Mouse (Mus musculus) stomach, postnatal 0 days (tissue): ENCODE measurements at regions not wholly inside any gene's neighbourhood (a gene's known extent, or its start where the extent isn't known, plus 50 kb on each side); places are given as distances from the start of the nearest gene placed in this dataset.

Experiments
- ATAC-seq: fragments of 200-750 bp; cut with Nextera tagmentation; 2 replicates; pipeline ENCODE4 v1.8.0; 2017; ENCODE audit not compliant: low FRiP score, low TSS enrichment
- DNase-seq: peaks from one replicate; pipeline ENCODE4 v3.0.0-alpha.2; 2016; ENCODE audit warnings: low spot score
- H3K27ac ChIP-seq: fragments of 300-500 bp; sonication (generic); replicated peaks from 2 replicates; pipeline ENCODE4 v1.5.1; 2014; ENCODE audit warnings: mild to moderate bottlenecking, control low read depth
- H3K27me3 ChIP-seq: fragments of 300-500 bp; sonication (generic); 2 replicates; pipeline ENCODE4 v1.6.1; 2014; ENCODE audit warnings: low read length; ENCODE audit not compliant: control insufficient read depth, insufficient read depth
- H3K36me3 ChIP-seq: fragments of 300-500 bp; sonication (generic); 2 replicates; pipeline ENCODE4 v1.6.1; 2014; ENCODE audit warnings: low read length, mixed read lengths; ENCODE audit not compliant: control insufficient read depth, insufficient read depth
- H3K4me1 ChIP-seq: fragments of 300-500 bp; sonication (generic); replicated peaks from 2 replicates; pipeline ENCODE4 v1.6.1; 2014; ENCODE audit warnings: antibody characterized with exemption; ENCODE audit not compliant: control insufficient read depth, insufficient read depth
- H3K4me2 ChIP-seq: fragments of 300-500 bp; sonication (generic); replicated peaks from 2 replicates; pipeline ENCODE4 v1.6.1; 2014; ENCODE audit warnings: low read depth, mild to moderate bottlenecking, control low read depth, moderate library complexity
- H3K4me3 ChIP-seq: fragments of 300-500 bp; sonication (generic); 2 replicates; pipeline ENCODE4 v1.5.1; 2014; ENCODE audit warnings: low read depth, low read length, control low read depth
- H3K9ac ChIP-seq: fragments of 300-500 bp; sonication (generic); 2 replicates; pipeline ENCODE4 v1.6.1; 2014; ENCODE audit warnings: mild to moderate bottlenecking, low read length, control low read depth, mixed read lengths
- H3K9me3 ChIP-seq: fragments of 300-500 bp; sonication (generic); 2 replicates; pipeline ENCODE4 v1.6.1; 2016; ENCODE audit warnings: low read length; ENCODE audit not compliant: control insufficient read depth
- CTCF ChIP-seq: IDR thresholded peaks from 2 replicates; pipeline ENCODE4 v1.5.1; 2016; ENCODE audit warnings: antibody characterized with exemption, low read depth, mild to moderate bottlenecking, moderate library complexity
- EP300 ChIP-seq: optimal IDR thresholded peaks from 2 replicates; pipeline ENCODE3; 2016; ENCODE audit warnings: antibody characterized with exemption
- WGBS: fragments of 180-500 bp; shearing (Covaris S2); extraction: QIAGEN DNeasy Blood & Tissue Kit; methylation state at CpG from one replicate; pipeline ENCODE4 v1.1.7; 2014; 5-methylcytosine and 5-hydroxymethylcytosine counted together

DNA sequence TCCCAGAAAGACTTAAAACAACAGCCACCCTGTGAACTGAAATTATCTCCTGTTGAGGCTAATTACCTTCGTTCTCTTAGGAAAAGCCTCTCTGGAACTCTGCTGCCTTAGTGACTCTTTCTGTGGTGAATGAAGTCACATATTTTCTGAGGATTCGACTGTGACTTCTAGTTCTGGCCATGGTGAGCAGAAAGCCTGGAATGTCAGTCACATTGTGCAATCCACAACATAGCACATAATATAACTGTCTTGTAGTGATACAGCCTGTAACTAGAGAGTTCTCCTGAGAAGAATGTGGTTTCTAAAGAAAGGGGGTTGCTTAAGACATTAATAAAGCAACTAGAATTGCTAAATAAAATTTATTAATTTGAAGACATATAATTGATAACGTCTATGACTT lies 342.7 kb downstream of the Fbxo8 start:
- DNase-seq = no peak
- Histone ChIP-seq H3K4me2 (no peak overlapping the region), H3K36me3 (no peaks in the 10 kb centered on the region), H3K27me3 (no peaks in the 10 kb centered on the region), H3K4me1 (no peaks in the 10 kb centered on the region), H3K9me3 (no peaks in the 10 kb centered on the region), H3K27ac (no peak overlapping the region), H3K9ac (no peak overlapping the region), H3K4me3 (no peak overlapping the region)
- ATAC-seq = no peak
- 52% methylated on average over 3 of the region's 3 CpGs for WGBS
- no peak for TF ChIP-seq CTCF
- no peak for TF ChIP-seq EP300

DNA sequence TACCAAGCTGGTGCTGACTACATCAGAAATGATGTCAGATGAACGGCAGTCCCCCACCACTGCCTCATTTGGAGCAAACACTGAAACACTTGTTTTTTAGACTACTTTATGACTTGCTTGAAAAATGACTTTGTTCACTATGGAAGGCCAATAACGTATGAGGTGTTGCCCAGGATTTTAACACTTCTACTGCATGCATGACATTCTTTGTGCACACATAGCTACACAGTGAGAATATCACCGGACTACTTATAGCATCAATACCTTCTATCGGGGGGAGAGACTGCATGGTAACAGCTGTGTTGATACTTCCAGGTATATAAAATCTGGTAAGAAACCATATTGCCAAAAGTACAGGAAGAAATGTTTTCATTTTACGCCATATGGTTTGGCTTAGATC lies 364.5 kb downstream of the Fbxo8 start:
- Histone ChIP-seq H3K27me3 (no peaks in the 10 kb centered on the region), H3K4me1 (no peaks in the 10 kb centered on the region), H3K27ac (no peak overlapping the region), H3K9me3 (no peaks in the 10 kb centered on the region), H3K4me2 (no peak overlapping the region), H3K36me3 (no peaks in the 10 kb centered on the region), H3K9ac (no peak overlapping the region), H3K4me3 (no peak overlapping the region)
- 82% methylated on average over 5 of the region's 5 CpGs for WGBS
- no peak for ATAC-seq
- no peak for DNase-seq
- no peak for TF ChIP-seq CTCF

DNA sequence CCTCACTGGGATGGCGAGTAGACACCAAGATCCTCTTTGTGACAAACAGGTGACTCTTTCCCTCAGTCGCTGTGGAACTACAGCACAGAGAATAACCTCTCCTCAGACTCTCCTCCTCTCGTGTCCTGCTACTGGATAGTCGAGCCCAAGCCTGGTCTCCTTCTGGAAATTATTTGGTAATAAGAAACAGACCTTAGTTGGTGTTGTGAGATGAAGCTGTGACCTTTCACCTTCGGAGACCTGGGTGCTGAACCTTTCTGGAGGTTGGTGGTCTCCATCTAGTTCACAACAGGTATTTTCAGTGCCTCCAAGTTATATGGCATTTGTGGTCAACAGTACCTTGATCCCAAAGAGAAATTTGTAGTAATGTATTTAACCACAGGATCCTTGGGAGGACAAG lies 365.1 kb downstream of the Fbxo8 start:
- no peak overlapping the region for H3K4me3 ChIP-seq
- H3K4me2 ChIP-seq = no peak overlapping the region
- no peak for TF ChIP-seq CTCF
- TF ChIP-seq EP300 = no peak
- no peaks in the 10 kb centered on the region for H3K9me3 ChIP-seq
- H3K9ac ChIP-seq = no peak overlapping the region
- H3K36me3 ChIP-seq = no peaks in the 10 kb centered on the region
- DNase-seq (no peak), ATAC-seq (no peak)
- 87% methylated on average over 5 of the region's 5 CpGs for WGBS
- no peak overlapping the region for H3K27ac ChIP-seq
- no peaks in the 10 kb centered on the region for H3K27me3 ChIP-seq
- no peaks in the 10 kb centered on the region for H3K4me1 ChIP-seq

DNA sequence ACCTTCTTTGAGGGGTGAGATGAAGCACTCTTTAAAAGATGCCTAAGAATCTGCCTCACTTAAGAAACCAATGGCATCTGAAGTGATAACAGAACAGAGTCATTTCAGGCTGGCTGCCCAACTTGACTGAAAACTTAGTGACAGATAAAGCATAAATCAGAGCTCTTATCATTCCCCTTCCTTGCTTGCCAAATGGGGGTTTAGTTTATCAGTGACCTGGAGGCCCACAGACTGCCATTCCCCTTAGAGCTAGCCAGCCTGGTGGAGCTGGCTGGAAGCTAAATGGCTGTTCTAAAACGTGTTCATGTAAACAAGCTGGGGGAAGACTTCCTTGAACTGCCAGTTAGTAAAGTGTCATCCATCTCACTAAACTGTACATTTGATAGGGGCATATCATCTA lies 373.8 kb downstream of the Fbxo8 start:
- Histone ChIP-seq H3K27me3 (no peaks in the 10 kb centered on the region), H3K9me3 (no peaks in the 10 kb centered on the region), H3K4me1 (no peaks in the 10 kb centered on the region), H3K4me2 (no peak overlapping the region), H3K27ac (no peak overlapping the region), H3K36me3 (no peaks in the 10 kb centered on the region), H3K9ac (no peak overlapping the region), H3K4me3 (no peak overlapping the region)
- 8% methylated on average over 1 of the region's 1 CpGs for WGBS
- no peak for ATAC-seq
- TF ChIP-seq CTCF (no peak), EP300 (no peak)
- no peak for DNase-seq

- ATAC-seq (no peak), DNase-seq (no peak)
- Histone ChIP-seq H3K4me1 (no peaks in the 10 kb centered on the region), H3K4me3 (no peak overlapping the region), H3K9me3 (no peaks in the 10 kb centered on the region), H3K27ac (no peak overlapping the region), H3K4me2 (no peak overlapping the region), H3K27me3 (no peaks in the 10 kb centered on the region), H3K9ac (no peak overlapping the region), H3K36me3 (no peaks in the 10 kb centered on the region)
- TF ChIP-seq CTCF = no peak
- no peak for TF ChIP-seq EP300
- 89% methylated on average over 1 of the region's 1 CpGs for WGBS
Observed at GRCm38 (mm10) chr8:56927166-56927565, 376.3 kb downstream of the Fbxo8 start.

- DNase-seq (no peak), ATAC-seq (no peak)
- WGBS = 54% methylated on average over 6 of the region's 6 CpGs
Observed at GRCm38 (mm10) chr8:56929076-56929475, 378.2 kb downstream of the Fbxo8 start.

More at GRCm38 (mm10) chr8:56929076-56929475, 378.2 kb downstream of the Fbxo8 start:
- H3K9ac ChIP-seq = no peak overlapping the region
- H3K4me1 ChIP-seq = no peaks in the 10 kb centered on the region
- H3K27ac ChIP-seq = no peak overlapping the region
- H3K36me3 ChIP-seq = no peaks in the 10 kb centered on the region
- H3K4me3 ChIP-seq = no peak overlapping the region
- no peaks in the 10 kb centered on the region for H3K27me3 ChIP-seq
- no peaks in the 10 kb centered on the region for H3K9me3 ChIP-seq
- no peak overlapping the region for H3K4me2 ChIP-seq
- TF ChIP-seq CTCF (no peak), EP300 (no peak)
